Mouse (Mus musculus): ENCODE results near the gene Tbxas1. TPM values are rescaled to one million over a fixed set of nuclear protein-coding genes. Genes with fewer than 3 reads are reported as not detected.

The Tbxas1 gene
- total and polyA plus RNA-seq, 3 experiments = not detected

DNA sequence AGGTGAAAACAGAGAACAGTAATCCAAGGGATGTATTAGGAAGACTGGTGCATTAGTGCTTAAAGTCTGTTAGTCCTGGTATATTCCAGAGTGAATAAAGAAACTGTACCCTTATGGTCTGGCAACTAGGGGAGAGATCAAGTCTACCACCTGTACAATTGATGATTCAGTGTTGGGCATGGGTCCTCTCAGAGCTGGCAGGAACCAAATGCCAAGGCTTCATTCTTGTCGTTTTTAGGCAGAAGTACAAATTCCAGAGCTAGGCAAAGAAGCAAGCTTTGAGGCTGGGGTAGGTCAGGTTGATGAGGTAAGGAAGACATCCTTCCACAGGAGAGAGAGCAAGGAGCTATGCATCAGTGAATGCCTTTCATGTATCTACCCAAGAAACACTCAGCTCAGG is 34.4 kb upstream of the Tbxas1 start:
- in situ Hi-C loops (cut with MboI; ENCODE audit: low pct_ligation_motif_present, low pct_unique_long_range_greater_than_20kb, low sequenced_read_pairs) = no loop called here
- no peak for DNase-seq (ENCODE audit: extremely low read depth)
- H3K4me3 ChIP-seq (replicated peaks in 1 of 3; ENCODE audit: low read depth in 2 of 3, low read length in 2 of 3, poor library complexity in 1 of 3) = no peak overlapping the region
- no peak overlapping the region for H3K4me2 ChIP-seq (ENCODE audit: insufficient read depth, low read depth, poor library complexity, severe bottlenecking)
- H3K9me3 ChIP-seq (replicated peaks; ENCODE audit: low read length) = no peaks in the 10 kb centered on the region
- no peak overlapping the region for H3K27ac ChIP-seq (ENCODE audit: insufficient read depth, low read depth)
- H3K79me2 ChIP-seq (replicated peaks; ENCODE audit: control insufficient read depth, extremely low read depth, insufficient read depth, poor library complexity, severe bottlenecking) = no peaks in the 10 kb centered on the region
- H3K36me3 ChIP-seq (replicated peaks in 1 of 2; ENCODE audit: control insufficient read depth in 1 of 2, insufficient read depth in 1 of 2, low read length in 1 of 2) = no peaks in the 10 kb centered on the region
- H3K9ac ChIP-seq (ENCODE audit: insufficient read depth, low read depth) = no peak overlapping the region
- dilution Hi-C loops (cut with MboI; ENCODE audit: extremely low pct_ligation_motif_present, extremely low pct_unique_long_range_greater_than_20kb, low sequenced_read_pairs) = no loop called here
- H3K27me3 ChIP-seq (replicated peaks) = no peaks in the 10 kb centered on the region
- TF ChIP-seq MAFK (IDR thresholded peaks at IDR 0.05; ENCODE audit: insufficient replicate concordance, low read length) (no peak), POLR2AphosphoS2 (IDR thresholded peaks at IDR 0.05; ENCODE audit: low read depth, low read length) (no peak), EP300 (IDR thresholded peaks at IDR 0.05; ENCODE audit: low read length) (no peak), RCOR1 (conservative IDR thresholded peaks at IDR 0.05; ENCODE audit: low read depth, low read length) (no peak), SMC3 (IDR thresholded peaks at IDR 0.05; ENCODE audit: low read depth, low read length) (no peak), POLR2A (IDR thresholded peaks at IDR 0.05; ENCODE audit: low read depth, low read length) (no peak), TCF12 (IDR thresholded peaks at IDR 0.05; ENCODE audit: low read depth, low read length) (no peak), SIN3A (IDR thresholded peaks at IDR 0.05; ENCODE audit: low read length) (no peak), NRF1 (IDR thresholded peaks at IDR 0.05; ENCODE audit: low read depth, low read length) (no peak), MYC (IDR thresholded peaks at IDR 0.05; ENCODE audit: low read depth, low read length) (no peak), UBTF (IDR thresholded peaks at IDR 0.05; ENCODE audit: low read depth, low read length) (no peak)
- peaks cover 0 to 2% of the 10 kb centered on the region in 2 experiments; a peak in 1 of 4 replicates for H3K4me1 ChIP-seq (ENCODE audit: control insufficient read depth in 1 of 2, insufficient read depth in 2 of 2)

DNA sequence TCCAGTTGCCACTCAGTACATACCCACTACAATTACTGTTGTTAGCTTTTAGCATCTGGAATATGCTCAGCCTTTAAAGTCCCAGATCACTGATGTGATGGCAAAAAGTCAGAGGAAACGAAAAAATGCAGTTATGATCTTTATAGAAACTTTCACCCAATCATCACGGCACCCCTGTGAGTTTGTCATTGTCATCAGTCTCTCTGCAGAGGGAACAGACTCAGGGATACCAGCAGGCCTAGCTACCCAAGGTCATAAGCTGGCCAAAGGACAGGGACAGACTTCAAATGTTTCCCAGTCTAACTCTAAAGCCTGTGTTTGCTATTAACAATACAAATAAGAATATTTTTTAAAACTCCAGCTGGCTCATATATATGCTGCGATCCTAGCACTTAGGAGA is 33.7 kb upstream of the Tbxas1 start:
- no peak overlapping the region for H3K4me2 ChIP-seq (ENCODE audit: insufficient read depth, low read depth, poor library complexity, severe bottlenecking)
- TF ChIP-seq POLR2AphosphoS2 (IDR thresholded peaks at IDR 0.05; ENCODE audit: low read depth, low read length) (no peak), BHLHE40 (IDR thresholded peaks at IDR 0.05; ENCODE audit: low read depth, low read length) (no peak), RAD21 (IDR thresholded peaks at IDR 0.05; ENCODE audit: low read depth, low read length) (no peak), UBTF (IDR thresholded peaks at IDR 0.05; ENCODE audit: low read depth, low read length) (no peak), POLR2A (IDR thresholded peaks at IDR 0.05; ENCODE audit: low read depth, low read length) (no peak), E2F4 (IDR thresholded peaks at IDR 0.05; ENCODE audit: insufficient replicate concordance, low read depth, low read length) (no peak), TCF12 (IDR thresholded peaks at IDR 0.05; ENCODE audit: low read depth, low read length) (no peak), TBP (conservative IDR thresholded peaks at IDR 0.05; ENCODE audit: low read depth, low read length) (no peak), MAFK (IDR thresholded peaks at IDR 0.05; ENCODE audit: insufficient replicate concordance, low read length) (no peak), NELFE (IDR thresholded peaks at IDR 0.05; ENCODE audit: low read depth, low read length) (no peak), IRF4 (IDR thresholded peaks at IDR 0.05; ENCODE audit: low read depth, low read length) (no peak), KAT2A (IDR thresholded peaks at IDR 0.05; ENCODE audit: insufficient replicate concordance, low read length) (no peak), MAZ (IDR thresholded peaks at IDR 0.05; ENCODE audit: low read depth, low read length) (no peak), USF2 (conservative IDR thresholded peaks at IDR 0.05; ENCODE audit: low read depth, low read length) (no peak), ELF1 (IDR thresholded peaks at IDR 0.05; ENCODE audit: low read depth, low read length) (no peak), CHD1 (IDR thresholded peaks at IDR 0.05; ENCODE audit: low read depth, low read length) (no peak), MAX (IDR thresholded peaks at IDR 0.05; ENCODE audit: low read length) (no peak)
- DNase-seq (ENCODE audit: extremely low read depth) = no peak
- no peaks in the 10 kb centered on the region for H3K79me2 ChIP-seq (replicated peaks; ENCODE audit: control insufficient read depth, extremely low read depth, insufficient read depth, poor library complexity, severe bottlenecking)
- in situ Hi-C loops (cut with MboI; ENCODE audit: low pct_ligation_motif_present, low pct_unique_long_range_greater_than_20kb, low sequenced_read_pairs) (no loop called here), dilution Hi-C loops (cut with MboI; ENCODE audit: extremely low pct_ligation_motif_present, extremely low pct_unique_long_range_greater_than_20kb, low sequenced_read_pairs) (no loop called here)
- H3K36me3 ChIP-seq (replicated peaks in 1 of 2; ENCODE audit: control insufficient read depth in 1 of 2, insufficient read depth in 1 of 2, low read length in 1 of 2) = no peaks in the 10 kb centered on the region
- no peak overlapping the region for H3K27ac ChIP-seq (ENCODE audit: insufficient read depth, low read depth)
- H3K27me3 ChIP-seq (replicated peaks) = no peaks in the 10 kb centered on the region
- peaks cover 0 to 2% of the 10 kb centered on the region in 2 experiments; a peak in 1 of 4 replicates for H3K4me1 ChIP-seq (ENCODE audit: control insufficient read depth in 1 of 2, insufficient read depth in 2 of 2)
- H3K9ac ChIP-seq (ENCODE audit: insufficient read depth, low read depth) = no peak overlapping the region
- H3K9me3 ChIP-seq (replicated peaks; ENCODE audit: low read length) = no peaks in the 10 kb centered on the region
- no peak overlapping the region for H3K4me3 ChIP-seq (replicated peaks in 1 of 3; ENCODE audit: low read depth in 2 of 3, low read length in 2 of 3, poor library complexity in 1 of 3)

Data from CH12.LX (cell line).